18 mouse cellular contexts compared by ENCODE assay signal in genomic region chr12:71460643-71461042, GRCm38 (mm10).
"Had no signal": no experiment of that assay in that cellular context is flagged by ENCODE, and none has a peak within 500 bp of the region (broad histone marks: within the 10 kb centered on the region; RNA-seq: fewer than 3 reads in every experiment).

No protein-coding gene starts in this region.

- ATAC-seq: liver, postnatal 0 days; lung, postnatal 0 days; midbrain, embryonic 13.5 days; midbrain, embryonic 15.5 days had no signal

- H3K4me3 ChIP-seq: lung, embryonic 15.5 days; megakaryocyte, embryonic 14.5 days; midbrain, embryonic 13.5 days; midbrain, embryonic 15.5 days; neural tube, embryonic 12.5 days had no signal

- H3K4me1 ChIP-seq: megakaryocyte, embryonic 14.5 days; midbrain, embryonic 15.5 days had no signal

- H3K36me3 ChIP-seq: lung, embryonic 15.5 days; midbrain, embryonic 13.5 days; midbrain, embryonic 15.5 days; neural tube, embryonic 12.5 days had no signal

- H3K27ac ChIP-seq: lung, embryonic 15.5 days; macrophage; midbrain, embryonic 13.5 days; midbrain, embryonic 15.5 days; neural tube, embryonic 12.5 days had no signal

- H3K9me3 ChIP-seq: lung, embryonic 15.5 days; midbrain, embryonic 13.5 days; midbrain, embryonic 15.5 days; neural tube, embryonic 12.5 days had no signal

- DNase-seq: liver, postnatal 0 days; lung, adult 2 months; lung, postnatal 14 days; lung, postnatal 36 days; right cerebral cortex, postnatal 25 days; right cerebral cortex, postnatal 4 days; spleen, adult 18-20 months; thymus, adult 18-20 months; thymus, postnatal 14 days; thymus, postnatal 36 days had no signal

- H3K27me3 ChIP-seq: lung, embryonic 15.5 days; midbrain, embryonic 13.5 days; midbrain, embryonic 15.5 days; neural tube, embryonic 12.5 days had no signal

- H3K4me2 ChIP-seq: lung, embryonic 15.5 days; midbrain, embryonic 11.5 days; midbrain, embryonic 13.5 days; midbrain, embryonic 15.5 days; neural tube, embryonic 12.5 days had no signal

- H3K9ac ChIP-seq: liver, postnatal 0 days; lung, embryonic 15.5 days; midbrain, embryonic 13.5 days; midbrain, embryonic 15.5 days; neural tube, embryonic 12.5 days had no signal
